Mouse (Mus musculus): Measurements from ENCODE around the gene Mt2. TPM values are rescaled to one million over a fixed set of nuclear protein-coding genes. Genes with fewer than 3 reads are reported as not detected.
A peak's percentile ranks its signal among the peaks of the same experiment; 100 is the strongest.

Gene Mt2
- polyA plus RNA-seq, 1 experiment from 2014 or later, result 36.5 TPM

DNA sequence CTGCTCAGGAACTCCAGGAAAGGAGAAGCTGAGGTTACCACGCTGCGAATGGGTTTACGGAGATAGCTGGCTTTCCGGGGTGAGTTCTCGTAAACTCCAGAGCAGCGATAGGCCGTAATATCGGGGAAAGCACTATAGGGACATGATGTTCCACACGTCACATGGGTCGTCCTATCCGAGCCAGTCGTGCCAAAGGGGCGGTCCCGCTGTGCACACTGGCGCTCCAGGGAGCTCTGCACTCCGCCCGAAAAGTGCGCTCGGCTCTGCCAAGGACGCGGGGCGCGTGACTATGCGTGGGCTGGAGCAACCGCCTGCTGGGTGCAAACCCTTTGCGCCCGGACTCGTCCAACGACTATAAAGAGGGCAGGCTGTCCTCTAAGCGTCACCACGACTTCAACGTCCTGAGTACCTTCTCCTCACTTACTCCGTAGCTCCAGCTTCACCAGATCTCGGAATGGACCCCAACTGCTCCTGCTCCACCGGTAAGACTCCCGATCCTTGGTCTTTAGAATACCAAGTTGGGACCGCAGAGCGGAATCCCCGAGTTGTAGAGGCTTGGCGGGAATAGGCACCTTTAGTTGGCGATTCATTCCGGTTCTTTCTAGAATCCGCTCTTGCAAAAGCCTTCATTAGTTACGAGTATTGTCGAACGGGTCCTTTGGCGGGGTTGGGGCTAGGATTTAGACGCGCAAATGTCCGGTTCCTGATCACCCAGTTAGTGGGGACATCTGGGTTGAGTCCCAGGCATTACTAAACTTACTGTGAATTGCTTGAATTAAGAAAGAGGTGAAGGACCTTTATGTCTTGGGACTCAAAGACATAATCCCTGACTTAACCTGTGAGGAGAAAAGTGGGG is 6.6 kb downstream of the Mt2 start, which contains the start of gene Mt1:
Gene Mt1 (plus strand): TSS at position 226 of the 856 bp plus-strand sequence.
- Histone ChIP-seq H3K4me3 (ENCODE audit: low read depth, low read length) (peak within 1 kb of the TSS; percentile 43), H3K27ac (ENCODE audit: low read depth, low read length) (no peak within 1 kb of the TSS), H3K9me3 (ENCODE audit: control insufficient read depth, low read length) (no peaks in the 10 kb centered on the region), H3K4me2 (ENCODE audit: low read depth, low read length, severe bottlenecking) (peak within 1 kb of the TSS; percentile 86), H3K27me3 (ENCODE audit: control insufficient read depth, insufficient read depth, low read length) (peaks cover 67% of the 10 kb centered on the region), H3K36me3 (ENCODE audit: control insufficient read depth, insufficient read depth, low read length) (no peaks in the 10 kb centered on the region), H3K4me1 (replicated peaks; ENCODE audit: control insufficient read depth, insufficient read depth, low read length) (peaks cover 19% of the 10 kb centered on the region), H3K9ac (ENCODE audit: low read length) (peak within 1 kb of the TSS; percentile 27)
- peak; percentile 88 for DNase-seq (ENCODE audit: low spot score)
- WGBS, result under 1% methylated on average over 50 of the region's 50 CpGs
- ATAC-seq (replicated peaks; ENCODE audit: low FRiP score), result peak; percentile 80

DNA sequence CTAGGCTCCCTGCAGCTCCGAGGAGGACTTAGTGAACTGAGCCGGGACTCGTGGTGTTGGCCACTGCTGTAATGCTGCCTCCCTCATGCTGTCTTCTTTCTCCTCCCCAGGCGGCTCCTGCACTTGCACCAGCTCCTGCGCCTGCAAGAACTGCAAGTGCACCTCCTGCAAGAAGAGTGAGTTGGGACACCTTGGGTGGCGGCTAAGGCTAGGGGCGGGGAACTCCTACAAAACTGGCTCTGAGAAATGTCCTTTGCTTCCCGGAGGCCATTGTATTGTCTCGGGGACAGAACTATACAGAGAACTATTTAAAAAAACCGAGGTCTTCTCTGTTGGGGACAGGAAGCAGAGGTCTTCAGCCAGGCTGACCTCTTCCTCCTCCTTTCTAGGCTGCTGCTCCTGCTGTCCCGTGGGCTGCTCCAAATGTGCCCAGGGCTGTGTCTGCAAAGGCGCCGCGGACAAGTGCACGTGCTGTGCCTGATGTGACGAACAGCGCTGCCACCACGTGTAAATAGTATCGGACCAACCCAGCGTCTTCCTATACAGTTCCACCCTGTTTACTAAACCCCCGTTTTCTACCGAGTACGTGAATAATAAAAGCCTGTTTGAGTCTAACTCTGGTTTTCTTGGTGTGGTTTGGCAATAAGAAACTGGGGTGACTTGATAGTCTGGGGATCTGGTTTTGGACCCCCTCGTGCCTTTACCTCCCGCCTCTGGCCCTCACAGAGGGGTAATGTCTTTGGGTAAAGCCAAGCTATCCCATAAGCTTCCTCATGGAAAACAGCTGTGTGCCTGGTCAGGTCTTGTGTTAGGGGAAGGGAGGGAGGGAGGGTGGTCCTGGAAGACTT is 7.5 kb downstream of the Mt2 start:
- no peaks in the 10 kb centered on the region for H3K9me3 ChIP-seq (ENCODE audit: control insufficient read depth, low read length)
- DNase-seq (ENCODE audit: low spot score), result no peak
- H3K4me1 ChIP-seq (replicated peaks; ENCODE audit: control insufficient read depth, insufficient read depth, low read length), result peaks cover 19% of the 10 kb centered on the region
- H3K36me3 ChIP-seq (ENCODE audit: control insufficient read depth, insufficient read depth, low read length), result no peaks in the 10 kb centered on the region
- H3K27me3 ChIP-seq (ENCODE audit: control insufficient read depth, insufficient read depth, low read length), result peaks cover 69% of the 10 kb centered on the region
- peak overlapping the region; percentile 86 for H3K4me2 ChIP-seq (ENCODE audit: low read depth, low read length, severe bottlenecking)
- no peak for ATAC-seq (replicated peaks; ENCODE audit: low FRiP score)
- 3% methylated on average over 25 of the region's 25 CpGs for WGBS
- peak overlapping the region; percentile 43 for H3K4me3 ChIP-seq (ENCODE audit: low read depth, low read length)
- H3K27ac ChIP-seq (ENCODE audit: low read depth, low read length), result no peak overlapping the region
- peak overlapping the region; percentile 27 for H3K9ac ChIP-seq (ENCODE audit: low read length)

- WGBS, result 66% methylated on average over 1 of the region's 1 CpGs
- peak overlapping the region; percentile 86; the same call in 1 of the 2 replicates for H3K4me2 ChIP-seq (ENCODE audit: low read depth, low read length, severe bottlenecking)
Measured at GRCm38 (mm10) chr8:94180561-94180908, 8.1 kb downstream of the Mt2 start.

DNA sequence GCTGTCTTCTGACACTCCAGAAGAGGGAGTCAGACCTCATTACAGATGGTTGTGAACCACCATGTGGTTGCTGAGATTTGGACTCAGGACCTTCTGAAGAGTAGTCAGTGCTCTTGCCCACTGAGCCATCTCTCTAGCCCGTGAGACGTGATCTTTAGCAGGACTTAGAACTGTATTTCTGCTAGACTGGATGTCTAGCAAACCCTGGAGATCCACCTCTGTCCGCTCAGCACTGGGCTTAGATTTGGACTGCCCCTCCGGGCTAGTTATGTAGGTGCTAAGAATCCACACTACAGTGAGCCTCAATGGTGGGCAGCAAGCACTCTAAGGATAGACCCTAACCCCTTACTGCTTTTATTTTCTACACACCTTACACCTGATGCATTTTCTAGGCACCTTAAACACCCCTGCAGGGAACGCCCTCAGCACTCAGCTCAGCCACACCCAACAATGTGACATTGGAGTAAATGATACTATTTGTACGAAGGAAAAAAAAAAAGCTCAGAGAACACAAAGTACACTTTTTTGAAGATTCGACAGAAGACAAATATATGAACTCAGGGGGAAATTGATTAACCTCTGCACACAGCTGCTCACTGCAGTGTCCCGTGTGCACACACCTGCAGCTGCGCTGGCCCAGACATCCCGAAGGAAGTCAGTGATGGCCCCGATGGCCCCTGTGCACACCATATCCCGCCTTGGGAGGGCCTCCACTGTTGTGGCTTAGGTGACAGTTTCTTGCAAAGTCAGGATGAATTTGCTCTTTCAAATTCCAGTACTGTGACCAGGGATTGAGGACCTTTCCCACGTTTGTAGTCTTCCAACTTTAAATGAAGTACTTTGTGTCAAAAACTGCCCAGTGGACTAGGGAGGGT is 9.8 kb downstream of the Mt2 start:
- no peak overlapping the region for H3K27ac ChIP-seq (ENCODE audit: low read depth, low read length)
- WGBS, result 64% methylated on average over 13 of the region's 13 CpGs
- H3K4me2 ChIP-seq (ENCODE audit: low read depth, low read length, severe bottlenecking), result peak overlapping the region; percentile 39; the same call in 1 of the 2 replicates
- ATAC-seq (replicated peaks; ENCODE audit: low FRiP score) (no peak), DNase-seq (ENCODE audit: low spot score) (no peak)
- peaks cover 78% of the 10 kb centered on the region for H3K27me3 ChIP-seq (ENCODE audit: control insufficient read depth, insufficient read depth, low read length)
- H3K36me3 ChIP-seq (ENCODE audit: control insufficient read depth, insufficient read depth, low read length), result no peaks in the 10 kb centered on the region
- H3K4me3 ChIP-seq (ENCODE audit: low read depth, low read length), result no peak overlapping the region; the same call in 1 of the 2 replicates
- no peaks in the 10 kb centered on the region for H3K9me3 ChIP-seq (ENCODE audit: control insufficient read depth, low read length)
- no peak overlapping the region for H3K9ac ChIP-seq (ENCODE audit: low read length)
- peaks cover 24% of the 10 kb centered on the region for H3K4me1 ChIP-seq (replicated peaks; ENCODE audit: control insufficient read depth, insufficient read depth, low read length)

More at GRCm38 (mm10) chr8:94180561-94180908, 8.1 kb downstream of the Mt2 start:
- no peak overlapping the region for H3K9ac ChIP-seq (ENCODE audit: low read length)
- DNase-seq (ENCODE audit: low spot score) (no peak), ATAC-seq (replicated peaks; ENCODE audit: low FRiP score) (no peak)
- peak overlapping the region; percentile 43; the same call in 1 of the 2 replicates for H3K4me3 ChIP-seq (ENCODE audit: low read depth, low read length)
- no peak overlapping the region for H3K27ac ChIP-seq (ENCODE audit: low read depth, low read length)
- peaks cover 19% of the 10 kb centered on the region for H3K4me1 ChIP-seq (replicated peaks; ENCODE audit: control insufficient read depth, insufficient read depth, low read length)
- no peaks in the 10 kb centered on the region for H3K9me3 ChIP-seq (ENCODE audit: control insufficient read depth, low read length)
- H3K27me3 ChIP-seq (ENCODE audit: control insufficient read depth, insufficient read depth, low read length), result peaks cover 72% of the 10 kb centered on the region
- H3K36me3 ChIP-seq (ENCODE audit: control insufficient read depth, insufficient read depth, low read length), result no peaks in the 10 kb centered on the region

- Histone ChIP-seq H3K4me3 (ENCODE audit: low read depth, low read length) (peak overlapping the region; percentile 12), H3K4me1 (replicated peaks; ENCODE audit: control insufficient read depth, insufficient read depth, low read length) (peaks cover 28% of the 10 kb centered on the region), H3K36me3 (ENCODE audit: control insufficient read depth, insufficient read depth, low read length) (no peaks in the 10 kb centered on the region), H3K27ac (ENCODE audit: low read depth, low read length) (no peak overlapping the region), H3K4me2 (ENCODE audit: low read depth, low read length, severe bottlenecking) (peak overlapping the region; percentile 39), H3K9ac (ENCODE audit: low read length) (no peak overlapping the region), H3K27me3 (ENCODE audit: control insufficient read depth, insufficient read depth, low read length) (peaks cover 75% of the 10 kb centered on the region), H3K9me3 (ENCODE audit: control insufficient read depth, low read length) (no peaks in the 10 kb centered on the region)
- ATAC-seq (replicated peaks; ENCODE audit: low FRiP score), result peak; percentile 72
- peak; percentile 83 for DNase-seq (ENCODE audit: low spot score)
- under 1% methylated on average over 16 of the region's 16 CpGs for WGBS
Measured at GRCm38 (mm10) chr8:94183117-94183516, 10.7 kb downstream of the Mt2 start.

- no peak overlapping the region for H3K9ac ChIP-seq (ENCODE audit: low read length)
- ATAC-seq (replicated peaks; ENCODE audit: low FRiP score) (no peak), DNase-seq (ENCODE audit: low spot score) (no peak)
- peaks cover 62% of the 10 kb centered on the region for H3K27me3 ChIP-seq (ENCODE audit: control insufficient read depth, insufficient read depth, low read length)
- H3K4me2 ChIP-seq (ENCODE audit: low read depth, low read length, severe bottlenecking), result no peak overlapping the region
- no peak overlapping the region for H3K4me3 ChIP-seq (ENCODE audit: low read depth, low read length)
- H3K4me1 ChIP-seq (replicated peaks; ENCODE audit: control insufficient read depth, insufficient read depth, low read length), result peaks cover 21% of the 10 kb centered on the region
- H3K27ac ChIP-seq (ENCODE audit: low read depth, low read length), result no peak overlapping the region
- WGBS, result 19% methylated on average over 12 of the region's 12 CpGs
- no peaks in the 10 kb centered on the region for H3K36me3 ChIP-seq (ENCODE audit: control insufficient read depth, insufficient read depth, low read length)
- H3K9me3 ChIP-seq (ENCODE audit: control insufficient read depth, low read length), result no peaks in the 10 kb centered on the region
Measured at GRCm38 (mm10) chr8:94184357-94184843, 11.9 kb downstream of the Mt2 start.

DNA sequence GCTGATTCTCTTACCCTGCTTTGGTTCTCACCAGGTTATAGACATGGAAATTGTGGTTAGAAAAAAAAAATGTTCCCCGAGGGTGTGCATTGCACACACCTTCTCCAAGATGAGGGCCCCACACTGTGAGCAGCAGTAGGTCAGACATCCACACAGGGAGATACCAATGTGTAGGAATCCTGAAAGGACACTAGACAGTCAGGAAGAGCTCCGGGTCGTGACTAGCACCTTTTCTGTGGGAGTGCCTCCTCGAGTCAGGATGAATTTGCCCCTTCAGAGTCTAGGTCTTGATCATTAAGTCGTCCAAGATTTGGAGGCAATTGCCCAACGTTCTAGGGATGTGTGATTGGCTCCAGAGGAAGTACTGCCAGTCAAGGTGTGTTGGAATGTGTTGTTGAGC is 13.3 kb downstream of the Mt2 start:
- ATAC-seq (replicated peaks; ENCODE audit: low FRiP score), result no peak
- Histone ChIP-seq H3K27me3 (ENCODE audit: control insufficient read depth, insufficient read depth, low read length) (peaks cover 48% of the 10 kb centered on the region), H3K9me3 (ENCODE audit: control insufficient read depth, low read length) (no peaks in the 10 kb centered on the region), H3K36me3 (ENCODE audit: control insufficient read depth, insufficient read depth, low read length) (no peaks in the 10 kb centered on the region), H3K4me3 (ENCODE audit: low read depth, low read length) (no peak overlapping the region), H3K4me1 (replicated peaks; ENCODE audit: control insufficient read depth, insufficient read depth, low read length) (peaks cover 16% of the 10 kb centered on the region), H3K9ac (ENCODE audit: low read length) (no peak overlapping the region), H3K27ac (ENCODE audit: low read depth, low read length) (no peak overlapping the region), H3K4me2 (ENCODE audit: low read depth, low read length, severe bottlenecking) (no peak overlapping the region)
- no peak for DNase-seq (ENCODE audit: low spot score)
- WGBS, result 68% methylated on average over 6 of the region's 6 CpGs

DNA sequence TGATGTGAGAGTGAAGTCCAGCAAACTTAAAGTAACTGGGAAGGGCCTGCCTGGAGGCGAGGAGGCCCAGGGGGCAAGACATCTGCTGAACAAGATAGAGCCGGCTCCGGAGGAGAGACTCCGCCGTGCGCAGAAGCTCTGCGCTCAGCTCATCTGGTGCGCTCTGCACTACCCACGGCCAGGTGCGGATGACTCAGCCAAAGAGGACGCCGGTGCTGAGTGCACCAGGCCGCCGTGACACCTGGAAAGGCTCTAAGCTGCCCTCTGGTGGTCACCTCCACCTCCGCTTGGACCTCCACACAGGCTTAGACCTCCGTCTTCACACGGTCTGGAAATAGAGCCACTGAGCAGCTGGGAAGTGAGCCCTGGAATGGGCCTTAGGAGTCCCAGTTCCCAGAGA is 14.1 kb downstream of the Mt2 start:
- H3K4me1 ChIP-seq (replicated peaks; ENCODE audit: control insufficient read depth, insufficient read depth, low read length), result peaks cover 19% of the 10 kb centered on the region
- DNase-seq (ENCODE audit: low spot score) (peak; percentile 85), ATAC-seq (replicated peaks; ENCODE audit: low FRiP score) (peak; percentile 63)
- H3K36me3 ChIP-seq (ENCODE audit: control insufficient read depth, insufficient read depth, low read length), result no peaks in the 10 kb centered on the region
- no peaks in the 10 kb centered on the region for H3K9me3 ChIP-seq (ENCODE audit: control insufficient read depth, low read length)
- no peak overlapping the region for H3K4me3 ChIP-seq (ENCODE audit: low read depth, low read length)
- no peak overlapping the region for H3K4me2 ChIP-seq (ENCODE audit: low read depth, low read length, severe bottlenecking)
- H3K27me3 ChIP-seq (ENCODE audit: control insufficient read depth, insufficient read depth, low read length), result peaks cover 46% of the 10 kb centered on the region
- no peak overlapping the region for H3K27ac ChIP-seq (ENCODE audit: low read depth, low read length)
- H3K9ac ChIP-seq (ENCODE audit: low read length), result no peak overlapping the region
- WGBS, result 2% methylated on average over 17 of the region's 17 CpGs
